Mouse (Mus musculus) ES-CJ7 (cell line): ENCODE measurements around the gene Ttc41.
"Not testable (repeated sequence)": the region's sequence is repeated elsewhere in the genome, so short reads cannot be mapped to it uniquely, and the experiment has no call there.

Experiments used
- DNase-seq: peaks from one replicate; pipeline ENCODE4 v3.0.0; 2011; ENCODE audit warnings: low read depth, low spot score

The Ttc41 gene

DNA sequence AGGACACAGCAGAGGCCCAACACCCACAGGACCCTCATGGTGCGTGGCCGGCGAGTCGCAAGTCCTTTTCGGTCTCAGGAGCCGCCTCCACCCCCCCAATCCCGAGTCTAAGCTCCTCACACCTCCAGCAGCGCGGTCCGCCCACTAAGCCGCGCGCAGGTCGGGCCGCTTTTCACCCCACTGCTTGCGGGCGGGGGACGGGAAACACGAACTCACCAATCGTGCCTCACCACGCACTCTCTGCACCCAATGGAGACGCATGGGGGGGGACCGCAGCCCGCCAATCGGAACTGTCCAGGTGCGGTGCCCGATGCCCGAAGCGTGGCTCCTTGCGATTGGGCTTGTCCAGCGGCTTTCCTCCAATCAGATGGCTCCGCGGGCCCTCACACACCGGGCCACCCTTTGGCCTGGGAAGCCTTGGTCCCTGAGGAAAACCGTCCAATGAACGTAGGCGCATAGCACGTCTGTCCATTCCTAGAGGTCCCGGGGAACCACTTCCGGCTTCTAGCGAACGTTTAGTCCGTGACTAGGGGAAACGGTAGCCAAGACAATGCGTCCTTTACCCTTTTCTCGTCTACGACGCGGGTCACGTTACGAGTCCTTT lies at the start of gene Ttc41, which contains the start of gene Hsp90b1:
Ttc41 (plus strand) TSS at position 494 of the 604 bp plus-strand sequence.
Hsp90b1 (minus strand) TSS at position 192 of the 604 bp plus-strand sequence.
- peak; percentile 99 for DNase-seq

- DNase-seq: not testable (repeated sequence)
These were observed 35.1 kb upstream of the Ttc41 start for GRCm38 (mm10) chr10:86670550-86670949.

DNA sequence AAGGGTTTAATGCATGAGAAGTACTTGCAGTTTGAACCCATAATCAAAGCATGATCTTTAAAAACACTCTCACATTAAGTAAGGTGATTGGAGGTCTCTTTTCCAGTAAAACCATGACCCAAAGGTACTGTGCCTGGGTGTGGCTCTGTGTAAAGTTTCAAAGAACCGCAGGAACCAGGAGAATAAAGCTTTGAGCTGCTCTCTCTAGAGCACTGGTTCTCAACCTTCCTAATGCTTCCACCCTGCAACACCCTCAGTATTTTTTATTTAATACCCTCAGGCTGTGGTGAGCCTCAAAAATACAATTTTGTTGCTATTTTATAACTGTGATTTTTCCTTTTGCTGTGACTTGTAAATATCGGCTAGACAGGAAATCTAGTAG lies 20.8 kb upstream of the Ttc41 start:
- peak; percentile 14 for DNase-seq

DNA sequence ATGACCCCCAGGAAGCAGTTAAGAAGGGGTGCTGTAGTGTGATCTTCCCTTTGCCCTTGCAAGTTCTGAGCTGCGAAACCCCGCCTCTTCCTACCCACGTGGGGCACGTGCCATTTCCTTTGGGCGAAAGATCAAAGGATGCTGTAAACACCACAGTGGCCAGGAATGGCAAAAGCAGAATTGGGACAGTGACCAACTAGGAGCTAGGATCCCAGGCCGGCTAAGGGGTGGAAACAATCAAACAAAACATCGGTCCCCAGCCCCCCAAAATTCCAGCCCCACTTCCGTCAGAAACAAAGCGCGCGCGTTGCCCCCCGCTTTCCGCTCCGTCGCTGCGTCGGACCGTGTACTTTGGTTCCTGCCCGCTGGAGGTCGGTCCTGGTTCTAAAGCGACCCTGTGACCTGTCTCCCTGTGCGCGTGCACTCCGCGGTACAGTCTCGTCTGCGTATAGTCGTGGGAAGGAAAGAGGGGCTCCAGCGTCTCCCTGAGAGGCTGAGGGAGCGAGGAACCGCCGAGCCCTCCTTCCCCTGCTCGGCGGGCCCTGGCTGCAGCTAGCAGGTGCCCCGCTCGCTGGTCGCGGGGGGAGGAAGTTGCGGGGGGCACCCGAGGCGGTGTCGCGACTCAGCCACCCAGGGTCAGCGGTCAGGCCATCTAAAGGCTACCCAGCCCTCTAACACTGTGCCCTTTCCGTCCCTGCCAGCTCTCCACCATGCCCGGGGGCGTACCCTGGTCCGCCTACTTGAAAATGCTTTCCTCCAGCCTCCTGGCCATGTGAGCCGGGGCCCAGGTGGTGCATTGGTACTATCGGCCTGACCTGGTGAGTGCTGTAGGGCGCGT lies 20.2 kb upstream of the Ttc41 start:
- peak; percentile 89 for DNase-seq

- not testable (repeated sequence) for DNase-seq
These were observed 19.6 kb upstream of the Ttc41 start for GRCm38 (mm10) chr10:86686017-86686360.

GRCm38 (mm10) chr10:86700251-86700650 lies 5.4 kb upstream of the Ttc41 start:
- no peak for DNase-seq

DNA sequence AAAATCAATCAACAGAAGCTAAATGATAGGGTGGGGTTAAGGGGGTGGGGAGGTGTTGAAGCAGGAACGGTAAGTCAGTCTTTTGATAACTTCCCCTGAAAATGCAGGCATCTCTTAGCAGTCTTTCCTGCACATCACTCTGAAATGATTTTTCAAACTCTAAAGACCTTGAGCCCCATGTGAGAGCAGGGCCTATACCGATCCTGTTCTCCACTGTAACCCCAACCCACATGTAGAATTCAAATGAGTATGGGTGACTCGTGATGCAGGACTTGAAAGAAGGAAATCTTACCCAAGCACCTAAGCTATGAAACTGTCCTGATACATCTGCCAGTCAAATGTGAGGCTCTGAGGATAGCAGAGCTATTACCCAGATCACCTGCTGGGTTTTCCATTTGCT lies 4.6 kb upstream of the Ttc41 start:
- no peak for DNase-seq

DNA sequence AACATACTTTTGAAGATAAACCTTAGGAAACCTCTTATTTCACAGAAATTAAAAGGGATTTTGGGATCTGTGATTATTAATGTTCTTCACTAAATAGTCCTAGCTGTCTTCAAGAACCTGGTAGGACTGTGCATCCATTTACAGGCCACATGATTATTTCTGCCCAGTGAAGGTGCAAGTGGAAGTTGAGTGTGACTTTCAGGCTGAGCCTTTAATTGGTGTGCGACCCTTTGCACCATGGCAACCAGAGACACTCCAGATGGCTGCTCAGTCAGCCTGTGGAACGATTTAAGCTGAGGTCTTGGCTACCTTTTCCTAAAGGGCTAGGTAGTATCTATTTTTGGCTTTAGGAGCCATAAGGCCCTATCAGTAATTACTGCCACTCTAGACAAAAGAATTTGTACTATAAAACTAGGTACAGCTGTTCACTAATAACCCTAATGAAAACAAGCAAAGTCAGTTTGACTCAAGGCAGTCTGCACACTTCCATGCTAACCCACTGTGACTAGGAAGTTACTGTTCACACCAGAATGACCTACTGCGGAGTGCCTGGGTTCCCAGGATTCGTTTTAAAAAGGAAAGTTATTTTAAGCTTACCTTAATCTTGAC lies 3.2 kb upstream of the Ttc41 start:
- no peak for DNase-seq

GRCm38 (mm10) chr10:86703375-86703774 lies 2.2 kb upstream of the Ttc41 start:
- DNase-seq: no peak

GRCm38 (mm10) chr10:86704141-86704540 lies 1.5 kb upstream of the Ttc41 start:
- no peak for DNase-seq

- DNase-seq: peak; percentile 23
These were observed 921 bp upstream of the Ttc41 start for GRCm38 (mm10) chr10:86704589-86705191.

- DNase-seq: peak; percentile 95
These were observed 526 bp downstream of the Ttc41 start for GRCm38 (mm10) chr10:86705922-86706752.

GRCm38 (mm10) chr10:86707134-86707533 lies 1.5 kb downstream of the Ttc41 start:
- no peak for DNase-seq

DNA sequence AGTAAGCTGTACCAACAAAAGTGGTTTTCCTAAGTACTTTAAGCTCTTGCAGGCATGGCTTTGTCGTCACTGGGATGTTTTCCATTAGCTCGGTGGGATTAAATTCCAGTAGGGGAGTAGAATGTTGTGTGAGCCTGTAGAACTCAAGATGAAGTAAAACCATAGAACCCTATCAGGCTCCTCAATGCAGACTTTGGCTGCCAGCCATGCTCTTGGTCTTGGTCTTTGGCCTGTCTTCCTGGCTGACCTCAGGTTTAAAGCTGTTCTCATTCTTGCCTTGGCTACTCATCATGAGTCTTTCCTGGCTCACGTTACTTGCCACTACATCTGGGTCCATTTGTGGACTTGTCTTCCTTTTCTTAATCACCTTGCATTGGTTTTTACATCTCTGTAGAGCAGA lies 6.5 kb downstream of the Ttc41 start:
- DNase-seq: no peak

DNA sequence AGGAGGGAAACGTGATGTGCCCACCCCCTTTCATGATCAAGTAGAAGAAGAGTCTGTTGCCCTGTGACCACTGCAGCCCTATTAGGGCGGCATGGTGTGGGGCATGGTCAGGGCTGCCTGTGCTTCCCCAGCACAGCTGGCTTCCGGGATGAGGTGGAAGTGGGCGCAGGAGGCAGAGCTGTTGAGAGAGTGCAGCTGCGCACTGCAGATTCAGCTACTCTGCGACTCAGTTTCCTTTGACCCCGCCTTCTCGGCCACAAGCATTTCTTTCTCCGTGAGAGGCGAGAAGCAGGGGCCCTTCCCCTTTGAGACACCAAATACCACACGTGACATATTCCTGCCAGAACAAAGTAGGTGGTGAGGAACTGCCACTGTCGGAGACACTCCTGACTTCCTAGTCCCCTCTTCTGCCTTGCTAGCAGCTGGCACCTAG lies 22.0 kb downstream of the Ttc41 start:
- peak; percentile 73 for DNase-seq

GRCm38 (mm10) chr10:86728176-86728575 lies 22.6 kb downstream of the Ttc41 start:
- DNase-seq: no peak

DNA sequence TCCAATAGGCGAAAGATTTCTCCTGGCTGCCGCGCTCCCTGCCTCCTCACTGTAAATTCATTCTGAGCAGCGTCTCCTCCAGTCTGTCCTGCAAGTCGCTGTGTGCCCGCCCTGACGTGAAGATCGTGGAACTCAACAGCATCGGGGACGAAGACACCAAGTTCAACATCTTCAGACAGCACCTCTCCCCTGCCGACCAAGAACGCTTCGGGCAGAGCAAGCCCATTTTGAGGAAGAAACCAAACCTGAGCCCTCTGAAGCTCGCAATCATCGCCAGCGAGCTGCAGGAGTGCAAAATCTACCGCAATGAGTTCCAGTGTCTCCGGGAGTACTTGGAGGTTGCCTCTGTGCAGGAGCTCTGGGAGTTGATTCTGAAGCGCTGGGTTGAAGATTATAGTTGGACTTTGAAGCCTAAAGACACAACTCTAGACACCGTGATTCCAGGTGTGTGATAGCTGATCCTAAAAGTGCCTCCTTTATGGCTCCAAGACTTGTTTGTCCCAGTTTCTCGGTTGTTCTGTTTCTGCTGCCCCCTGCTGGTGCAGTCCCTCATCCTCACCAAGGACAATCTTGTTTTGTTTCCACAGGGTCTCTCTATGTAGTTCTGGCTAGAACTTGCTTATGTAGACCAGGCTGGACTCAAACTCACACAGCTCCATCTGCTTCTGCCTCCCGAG lies 25.4 kb downstream of the Ttc41 start:
- peak; percentile 94 for DNase-seq

DNA sequence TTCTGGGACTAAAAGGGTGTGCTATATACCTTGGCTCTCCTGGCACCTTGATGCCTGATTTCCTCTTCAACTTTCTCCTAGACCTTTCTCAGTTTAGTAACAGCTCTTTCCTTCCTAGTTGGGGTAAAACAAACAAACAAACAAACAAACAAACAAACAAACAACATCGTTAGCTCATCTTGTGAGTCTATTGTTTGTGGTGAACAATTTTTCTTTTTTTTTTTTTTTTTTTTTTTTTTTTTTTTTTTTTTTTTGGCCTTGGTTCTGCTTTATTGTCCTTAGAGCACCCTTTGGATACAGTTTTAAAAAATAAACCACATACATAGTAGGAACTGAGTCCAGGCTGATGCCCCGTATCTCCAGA lies 25.9 kb downstream of the Ttc41 start:
- DNase-seq: no peak

GRCm38 (mm10) chr10:86735036-86735435 lies 29.4 kb downstream of the Ttc41 start:
- DNase-seq: no peak

DNA sequence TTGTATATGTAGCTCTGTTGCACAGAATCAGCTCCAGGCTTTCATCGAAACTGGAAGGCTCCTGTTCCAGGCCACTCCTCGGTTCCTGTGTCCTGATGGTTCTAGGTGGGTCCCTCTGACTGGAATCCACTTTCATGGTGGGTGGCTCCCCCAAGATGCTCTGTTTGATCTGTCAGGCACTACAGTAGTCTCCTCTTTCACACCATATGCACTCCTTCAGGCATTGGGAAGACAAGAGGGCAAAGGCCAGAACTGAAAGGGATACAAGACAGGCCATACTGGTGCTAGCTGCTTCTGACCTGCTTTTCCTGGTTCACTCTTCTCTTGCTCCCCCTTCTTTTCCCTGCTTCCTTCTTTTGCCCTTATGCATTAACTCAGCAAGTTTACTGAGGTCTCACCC lies 37.3 kb downstream of the Ttc41 start:
- no peak for DNase-seq

DNA sequence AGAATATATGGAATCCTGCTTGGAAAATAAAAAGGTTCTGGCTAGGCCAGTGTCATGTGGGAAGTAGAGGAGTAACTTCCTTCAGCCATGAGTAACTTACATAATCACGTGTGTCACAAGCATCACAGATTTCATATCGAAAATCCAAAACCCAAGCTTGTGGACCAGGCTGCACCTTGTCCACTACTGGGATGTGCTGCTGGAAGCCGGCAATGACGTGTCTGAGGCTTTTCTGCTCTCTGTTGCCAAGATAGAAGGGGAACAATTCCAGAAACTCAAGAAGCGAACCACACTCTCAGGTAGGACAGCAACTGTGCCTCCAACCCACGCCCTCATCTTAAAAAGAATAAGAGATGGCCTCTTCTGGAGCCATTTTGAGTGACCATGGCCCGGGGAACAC lies 38.7 kb downstream of the Ttc41 start:
- no peak for DNase-seq
